Mouse (Mus musculus): Measurements from ENCODE around the gene Ano1.

DNA sequence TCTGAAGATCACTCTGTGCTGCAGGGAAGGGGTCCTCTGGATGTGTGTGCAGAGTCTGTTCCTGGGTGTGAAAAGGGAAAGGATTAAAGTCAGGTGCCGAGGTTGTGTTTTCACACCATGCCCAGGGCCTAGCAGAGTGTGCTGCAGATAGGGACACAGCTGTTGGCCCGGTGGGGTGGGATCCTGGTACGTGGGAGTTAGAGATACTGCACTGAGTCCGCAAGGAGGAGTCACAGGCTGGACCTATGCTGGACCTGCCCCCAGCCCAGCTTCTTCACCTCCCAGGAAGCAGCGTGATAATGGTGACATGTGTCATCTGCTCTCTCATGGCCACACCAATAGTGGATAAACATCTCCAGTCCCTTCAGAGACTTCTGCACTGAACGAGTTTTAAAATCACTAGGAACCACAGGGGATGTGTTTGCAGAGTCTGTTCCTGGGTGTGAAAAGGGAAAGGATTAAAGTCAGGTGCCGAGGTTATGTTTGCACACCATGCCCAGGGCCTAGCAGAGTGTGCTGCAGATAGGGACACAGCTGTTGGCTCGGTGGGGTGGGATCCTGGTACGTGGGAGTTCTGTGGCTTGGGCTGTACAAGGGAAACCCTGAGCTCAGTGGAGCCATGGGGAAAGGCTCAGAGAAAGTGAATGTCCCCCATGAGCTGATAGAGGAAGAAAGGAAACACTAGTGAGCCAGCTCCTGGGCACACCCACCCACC is 20.4 kb downstream of the Ano1 start:
- TF ChIP-seq CTCF (IDR thresholded peaks at IDR 0.05): no peak
- no peak for TF ChIP-seq EP300 (IDR thresholded peaks at IDR 0.05)
